Mouse (Mus musculus) limb, embryonic 15.5 days (tissue): ENCODE measurements around the gene Cntnap4. TPM values are rescaled to one million over a fixed set of nuclear protein-coding genes. Genes with fewer than 3 reads are reported as not detected.
"Not testable (repeated sequence)": the region's sequence is repeated elsewhere in the genome, so short reads cannot be mapped to it uniquely, and the experiment has no call there.

ENCODE experiments used
- ATAC-seq: fragments of 200-750 bp; cut with Nextera tagmentation; 2 replicates; pipeline ENCODE4 v1.8.0; 2017; ENCODE audit warnings: low read depth, moderate TSS enrichment; ENCODE audit not compliant: insufficient number of reproducible peaks, low FRiP score, low TSS enrichment
- H3K27ac ChIP-seq: fragments of 300-500 bp; sonication (generic); 2 replicates; pipeline ENCODE4 v1.5.1; 2015; ENCODE audit warnings: moderate library complexity, mild to moderate bottlenecking, inconsistent platforms
- H3K27me3 ChIP-seq: fragments of 300-500 bp; sonication (generic); 2 replicates; pipeline ENCODE4 v1.6.1; 2015; ENCODE audit warnings: inconsistent platforms
- H3K36me3 ChIP-seq: fragments of 300-500 bp; sonication (generic); 2 replicates; pipeline ENCODE4 v1.6.1; 2015; ENCODE audit warnings: inconsistent platforms
- H3K4me1 ChIP-seq: fragments of 300-500 bp; sonication (generic); 2 replicates; pipeline ENCODE4 v1.6.1; 2015; ENCODE audit warnings: inconsistent platforms
- H3K4me2 ChIP-seq: fragments of 300-500 bp; sonication (generic); 2 replicates; pipeline ENCODE4 v1.6.1; 2015; ENCODE audit warnings: mild to moderate bottlenecking, inconsistent platforms
- H3K4me3 ChIP-seq: fragments of 300-500 bp; sonication (generic); 2 replicates; pipeline ENCODE4 v1.5.1; 2015; ENCODE audit warnings: mild to moderate bottlenecking, inconsistent platforms
- H3K9ac ChIP-seq: fragments of 300-500 bp; sonication (generic); 2 replicates; pipeline ENCODE4 v1.6.1; 2015; ENCODE audit warnings: inconsistent platforms
- H3K9me3 ChIP-seq: fragments of 300-500 bp; sonication (generic); 2 replicates; pipeline ENCODE4 v1.6.1; 2016; ENCODE audit warnings: inconsistent platforms
- WGBS: fragments of 180-500 bp; shearing (Covaris S2); methylation state at CpG from one replicate; pipeline ENCODE4 v1.1.7; 2015; 5-methylcytosine and 5-hydroxymethylcytosine counted together
- polyA plus RNA-seq: library from polyadenylated mRNA; unstranded; fragments of >200 nt; fragmentation: Nextera tagmentation; extraction: Ambion mirVana; gene quantifications from 2 replicates; pipeline ENCODE4 v1.2.1, GENCODE M21; 2015

The Cntnap4 gene
- polyA plus RNA-seq, 1 experiment from 2014 or later: 3.6 TPM

DNA sequence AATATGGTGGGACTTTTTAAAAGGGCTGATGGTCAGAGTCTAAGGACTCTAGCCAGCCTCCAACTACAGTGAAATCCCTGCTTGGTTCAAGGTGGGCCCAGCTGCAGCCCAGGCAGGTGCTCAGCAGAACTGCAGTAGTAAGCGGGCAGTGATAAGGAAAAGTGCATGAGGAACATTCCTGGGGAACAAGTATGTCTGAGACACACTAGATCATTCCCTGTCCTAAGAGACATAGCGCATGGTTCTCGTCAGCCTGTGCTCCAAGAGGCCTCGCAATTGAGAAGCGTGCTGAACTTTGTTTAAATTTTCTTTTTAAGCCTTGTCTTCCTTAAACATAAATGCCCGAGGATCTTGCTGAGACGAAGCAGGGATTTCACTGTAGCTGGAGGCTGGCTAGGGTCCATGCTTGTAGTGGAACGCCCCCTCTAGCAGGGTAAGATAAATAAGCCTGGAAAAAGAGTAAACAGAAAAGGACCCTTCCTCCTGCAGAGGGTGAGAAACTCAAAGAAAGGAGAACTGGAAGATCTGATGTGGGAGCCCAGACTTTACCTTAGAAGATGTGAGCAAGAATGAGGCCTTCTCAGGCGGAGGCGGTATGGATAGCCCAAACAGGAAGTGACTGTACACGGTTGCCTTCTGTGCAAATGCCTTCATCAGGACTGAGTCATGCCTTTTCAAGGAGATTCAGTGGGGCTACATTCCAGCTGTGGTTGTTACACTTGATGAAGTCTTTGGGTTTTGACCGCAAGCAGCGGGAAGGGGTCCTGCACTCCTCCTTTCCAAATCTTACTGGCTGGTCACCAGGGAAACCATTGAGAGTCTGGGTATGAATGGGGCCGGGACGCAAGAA, 161.0 kb downstream of the Cntnap4 start:
- Histone ChIP-seq H3K9ac (no peak overlapping the region), H3K27me3 (no peaks in the 10 kb centered on the region), H3K4me1 (0 out of 2 replicates have a peak, but pooled peaks cover 2% of the 10 kb centered on the region), H3K4me2 (no peak overlapping the region), H3K27ac (no peak overlapping the region), H3K36me3 (no peaks in the 10 kb centered on the region), H3K9me3 (no peaks in the 10 kb centered on the region), H3K4me3 (no peak overlapping the region)
- ATAC-seq: no peak
- WGBS: 87% methylated on average over 15 of the region's 15 CpGs

DNA sequence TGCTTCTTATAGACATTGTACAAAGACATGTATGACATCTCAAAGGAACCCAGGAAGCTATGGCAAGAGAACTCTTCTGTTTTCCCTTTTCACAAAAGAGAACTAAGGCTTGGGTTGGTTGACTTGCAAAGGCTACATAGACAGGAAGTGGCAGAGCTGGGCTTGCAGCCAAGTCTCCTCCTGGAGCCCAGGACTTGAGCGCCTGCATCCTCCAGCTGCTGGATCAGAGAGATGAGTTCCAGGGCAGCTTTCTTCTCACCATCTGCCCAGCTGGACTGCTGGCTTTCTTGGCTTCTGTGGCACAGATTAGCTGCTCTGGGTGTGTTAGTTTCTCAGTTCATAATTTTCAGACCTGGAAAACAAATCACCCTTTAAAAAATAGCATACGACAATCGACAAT, 165.7 kb downstream of the Cntnap4 start:
- Histone ChIP-seq H3K9ac (no peak overlapping the region), H3K36me3 (no peaks in the 10 kb centered on the region), H3K4me1 (no peaks in the 10 kb centered on the region), H3K27ac (no peak overlapping the region), H3K4me2 (no peak overlapping the region), H3K27me3 (no peaks in the 10 kb centered on the region), H3K4me3 (no peak overlapping the region), H3K9me3 (no peaks in the 10 kb centered on the region)
- ATAC-seq: no peak
- 67% methylated on average over 3 of the region's 3 CpGs for WGBS

DNA sequence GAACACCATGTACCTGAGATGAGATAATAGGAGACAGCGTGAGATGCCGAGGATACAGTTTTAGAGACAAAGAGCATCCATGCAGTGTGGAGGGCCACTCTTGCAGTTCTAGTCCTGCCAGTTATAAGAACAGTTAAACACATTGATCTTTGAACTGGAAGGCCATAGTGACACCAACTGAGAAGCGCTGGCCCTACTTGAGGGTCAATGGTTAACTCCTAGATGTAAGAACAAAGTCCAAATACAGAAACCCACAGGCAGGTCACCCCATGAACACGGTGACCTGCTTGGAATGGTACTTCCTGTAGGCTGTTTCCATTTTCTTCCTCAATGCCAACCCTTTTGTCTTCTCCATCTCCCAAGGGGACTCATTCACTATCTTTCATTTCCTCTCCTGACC, 173.5 kb downstream of the Cntnap4 start:
- H3K4me1 ChIP-seq: no peaks in the 10 kb centered on the region
- WGBS: 90% methylated on average over 4 of the region's 4 CpGs
- no peak for ATAC-seq

DNA sequence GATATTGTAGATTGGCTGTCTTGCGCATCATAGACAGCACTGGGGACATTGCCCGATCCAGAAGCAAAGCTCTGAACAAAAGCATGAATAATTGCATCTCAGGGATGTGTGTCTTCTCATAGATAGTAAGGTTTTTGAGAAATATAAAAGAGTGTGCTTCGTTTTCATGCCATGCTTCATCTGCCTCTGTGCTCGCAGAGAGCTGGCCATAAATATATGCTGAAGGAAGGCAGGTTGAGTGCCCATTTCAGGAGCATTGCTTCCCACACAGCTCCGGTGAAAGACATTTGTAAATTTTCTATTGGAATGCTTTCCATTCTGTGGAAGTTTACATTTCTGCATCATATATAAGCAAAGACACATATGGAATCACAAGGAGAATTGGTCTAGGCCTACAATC, 177.5 kb downstream of the Cntnap4 start:
- Histone ChIP-seq H3K4me3 (no peak overlapping the region), H3K9ac (no peak overlapping the region), H3K27ac (no peak overlapping the region), H3K27me3 (no peaks in the 10 kb centered on the region), H3K36me3 (no peaks in the 10 kb centered on the region), H3K4me1 (no peaks in the 10 kb centered on the region), H3K4me2 (no peak overlapping the region), H3K9me3 (no peaks in the 10 kb centered on the region)
- WGBS: 89% methylated on average over 5 of the region's 5 CpGs
- no peak for ATAC-seq

More for the DNA sequence above, 173.5 kb downstream of the Cntnap4 start:
- no peak overlapping the region for H3K4me2 ChIP-seq
- no peak overlapping the region for H3K4me3 ChIP-seq
- H3K36me3 ChIP-seq: no peaks in the 10 kb centered on the region
- H3K27me3 ChIP-seq: no peaks in the 10 kb centered on the region
- H3K27ac ChIP-seq: no peak overlapping the region
- no peaks in the 10 kb centered on the region for H3K9me3 ChIP-seq
- H3K9ac ChIP-seq: no peak overlapping the region

DNA sequence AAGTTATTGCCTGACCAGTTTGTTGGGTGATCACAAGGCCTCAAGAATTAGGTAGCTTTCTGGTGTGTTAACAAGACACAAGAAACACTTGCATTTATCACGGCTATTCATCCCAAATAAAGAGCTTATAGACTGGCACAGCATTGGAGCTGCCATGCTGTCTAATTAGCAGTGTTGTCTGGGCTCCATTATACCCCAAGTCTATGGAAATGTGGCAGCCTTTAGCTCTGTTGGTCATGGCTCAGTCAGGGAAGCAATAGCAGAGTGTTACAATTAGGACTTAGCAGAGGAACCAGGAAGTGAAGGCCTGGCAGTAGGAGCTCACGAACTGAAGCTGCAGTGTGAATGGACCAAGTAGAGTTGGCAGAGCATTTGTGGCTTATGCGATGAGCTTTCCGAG, 185.3 kb downstream of the Cntnap4 start:
- no peaks in the 10 kb centered on the region for H3K9me3 ChIP-seq
- 85% methylated on average over 4 of the region's 4 CpGs for WGBS
- H3K4me2 ChIP-seq: no peak overlapping the region
- no peaks in the 10 kb centered on the region for H3K36me3 ChIP-seq
- ATAC-seq: no peak
- no peak overlapping the region for H3K27ac ChIP-seq
- H3K9ac ChIP-seq: no peak overlapping the region
- H3K27me3 ChIP-seq: no peaks in the 10 kb centered on the region
- no peaks in the 10 kb centered on the region for H3K4me1 ChIP-seq
- H3K4me3 ChIP-seq: no peak overlapping the region

DNA sequence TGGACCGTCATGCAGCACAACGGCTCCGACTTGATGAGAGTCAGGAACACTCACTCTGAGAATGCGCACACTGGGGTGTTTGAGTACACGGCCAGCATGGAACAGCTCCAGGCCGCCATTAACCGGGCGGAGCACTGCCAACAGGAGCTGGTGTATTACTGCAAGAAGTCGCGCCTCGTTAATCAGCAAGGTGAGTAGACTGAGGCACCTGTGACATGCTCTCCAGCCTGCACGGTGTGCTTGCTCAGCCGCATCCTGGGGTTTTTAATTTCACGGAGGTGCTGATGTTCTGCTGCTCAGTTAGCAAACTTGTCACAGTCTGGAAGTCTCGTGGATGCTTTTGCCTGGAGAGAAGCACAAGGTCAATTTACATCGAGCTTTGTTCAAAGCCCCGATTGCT, 233.2 kb downstream of the Cntnap4 start:
- ATAC-seq: no peak
- no peaks in the 10 kb centered on the region for H3K36me3 ChIP-seq
- no peaks in the 10 kb centered on the region for H3K27me3 ChIP-seq
- H3K4me2 ChIP-seq: no peak overlapping the region
- H3K9me3 ChIP-seq: no peaks in the 10 kb centered on the region
- no peak overlapping the region for H3K9ac ChIP-seq
- H3K27ac ChIP-seq: no peak overlapping the region
- H3K4me3 ChIP-seq: no peak overlapping the region
- 91% methylated on average over 17 of the region's 17 CpGs for WGBS
- no peaks in the 10 kb centered on the region for H3K4me1 ChIP-seq

DNA sequence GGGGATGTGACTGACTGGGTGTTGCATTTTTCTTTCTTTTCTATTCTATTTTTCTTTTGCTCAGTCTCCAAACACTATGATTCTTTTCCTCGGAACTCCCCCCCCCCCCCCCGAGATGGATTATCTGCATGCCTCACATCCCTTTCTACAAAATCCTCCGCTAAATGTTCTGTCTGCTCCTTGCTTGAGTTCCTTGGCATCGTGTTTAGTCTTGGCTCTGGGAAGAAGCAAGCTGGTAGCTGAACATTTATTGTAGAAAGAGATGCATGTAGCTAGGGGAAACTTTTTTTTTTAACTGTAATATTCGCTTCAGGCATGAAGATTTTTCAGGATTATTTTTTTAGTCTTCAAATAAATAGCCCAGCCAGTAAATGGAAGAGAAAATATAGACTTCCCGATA, 239.5 kb downstream of the Cntnap4 start:
- no peak overlapping the region for H3K9ac ChIP-seq
- no peak overlapping the region for H3K4me3 ChIP-seq
- no peaks in the 10 kb centered on the region for H3K27me3 ChIP-seq
- WGBS: 70% methylated on average over 6 of the region's 6 CpGs
- no peaks in the 10 kb centered on the region for H3K4me1 ChIP-seq
- H3K36me3 ChIP-seq: no peaks in the 10 kb centered on the region
- no peak for ATAC-seq
- no peaks in the 10 kb centered on the region for H3K9me3 ChIP-seq
- H3K27ac ChIP-seq: no peak overlapping the region
- no peak overlapping the region for H3K4me2 ChIP-seq

DNA sequence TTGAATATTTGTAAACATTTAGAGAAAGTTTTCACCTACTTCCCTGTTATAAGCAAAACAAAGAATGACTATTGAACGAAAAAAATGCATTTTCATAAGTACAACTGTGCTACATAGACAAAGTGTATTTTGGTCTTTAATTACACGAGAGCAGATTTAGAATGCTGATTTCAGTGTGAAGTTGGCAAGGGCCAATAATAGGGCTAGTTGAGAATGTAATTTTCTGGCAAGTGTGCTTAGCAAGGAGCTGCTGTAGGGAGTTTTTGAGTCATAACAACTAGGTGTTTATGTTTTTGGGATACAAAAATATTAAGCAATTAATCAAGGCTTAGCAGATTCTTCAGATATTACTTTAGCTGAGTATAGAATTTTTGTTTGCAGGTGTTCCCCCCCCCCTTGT, 271.2 kb downstream of the Cntnap4 start:
- H3K4me1 ChIP-seq: no peaks in the 10 kb centered on the region
- no peak overlapping the region for H3K9ac ChIP-seq
- H3K27ac ChIP-seq: no peak overlapping the region
- WGBS: 66% methylated on average over 2 of the region's 2 CpGs
- H3K4me2 ChIP-seq: no peak overlapping the region
- H3K27me3 ChIP-seq: no peaks in the 10 kb centered on the region
- H3K4me3 ChIP-seq: no peak overlapping the region
- no peak for ATAC-seq
- no peaks in the 10 kb centered on the region for H3K9me3 ChIP-seq
- H3K36me3 ChIP-seq: no peaks in the 10 kb centered on the region

DNA sequence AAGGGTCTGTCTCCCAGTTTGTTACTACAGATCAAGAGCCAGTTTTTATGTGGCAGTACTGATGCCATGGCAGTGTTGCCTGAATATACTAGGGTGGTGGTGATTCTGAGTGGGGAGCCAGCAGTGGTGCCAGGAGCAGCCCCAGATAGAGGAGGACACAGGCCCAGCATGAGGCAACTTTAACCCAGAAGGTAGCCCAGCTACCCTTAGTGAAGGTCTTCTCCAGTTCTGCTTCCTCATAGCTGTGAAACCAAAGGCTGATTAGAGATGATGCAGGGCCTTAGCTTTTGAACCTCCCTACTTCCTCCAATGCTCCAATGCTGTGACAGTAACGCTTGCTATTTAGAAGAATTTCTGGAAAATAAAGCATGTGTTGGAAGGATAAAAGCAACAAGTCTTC, 279.7 kb downstream of the Cntnap4 start:
- H3K4me3 ChIP-seq, H3K9ac ChIP-seq: not testable (repeated sequence)
- 97% methylated on average over 1 of the region's 1 CpGs for WGBS

DNA sequence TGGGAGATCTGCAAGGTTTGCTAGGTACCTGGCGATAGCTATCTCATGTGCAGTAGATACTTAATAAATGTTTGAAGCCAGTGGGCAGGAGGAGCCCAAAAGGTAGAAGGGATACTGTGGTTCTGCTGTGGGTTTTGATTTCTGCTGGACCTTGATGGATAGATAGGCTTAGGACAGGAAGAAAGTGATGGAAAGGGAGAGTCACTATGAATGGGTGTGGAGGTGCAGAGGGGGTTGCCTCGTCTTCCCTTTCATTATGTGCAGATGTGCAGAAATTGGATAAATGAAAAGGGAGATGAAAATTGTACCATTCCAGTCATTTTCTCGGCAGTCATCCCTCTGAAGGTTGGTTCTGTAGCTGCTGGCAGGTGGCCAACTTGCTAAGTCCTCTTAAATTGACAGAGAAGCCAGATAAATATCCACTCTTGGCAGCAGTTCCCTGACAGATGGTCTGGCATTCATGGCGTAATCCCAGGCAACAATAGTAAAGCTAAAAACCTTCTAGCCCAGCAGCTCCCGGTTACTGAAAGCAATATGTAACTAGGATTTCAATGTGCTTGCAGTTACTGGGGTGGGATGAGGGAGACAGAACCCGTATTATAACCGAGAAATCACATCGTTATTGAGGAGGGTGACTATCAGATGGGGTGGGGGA, 336.7 kb downstream of the Cntnap4 start:
- Histone ChIP-seq H3K4me2 (0 out of 2 replicates have a peak overlapping the region, but pooled peaks have one; percentile 12), H3K4me3 (no peak overlapping the region), H3K9me3 (no peaks in the 10 kb centered on the region), H3K27me3 (no peaks in the 10 kb centered on the region), H3K27ac (peak overlapping the region; percentile 23; the same call in 1 of the 2 replicates), H3K36me3 (no peaks in the 10 kb centered on the region), H3K4me1 (peaks cover 13% of the 10 kb centered on the region; the same call in 1 of the 2 replicates), H3K9ac (no peak overlapping the region)
- 0 out of 2 replicates have a peak, but pooled peaks have one; percentile 40 for ATAC-seq
- 19% methylated on average over 8 of the region's 8 CpGs for WGBS

More for the DNA sequence above, 279.7 kb downstream of the Cntnap4 start:
- not testable (repeated sequence) for H3K4me2 ChIP-seq, ATAC-seq, H3K27ac ChIP-seq, H3K27me3 ChIP-seq, H3K36me3 ChIP-seq, H3K9me3 ChIP-seq, H3K4me1 ChIP-seq

DNA sequence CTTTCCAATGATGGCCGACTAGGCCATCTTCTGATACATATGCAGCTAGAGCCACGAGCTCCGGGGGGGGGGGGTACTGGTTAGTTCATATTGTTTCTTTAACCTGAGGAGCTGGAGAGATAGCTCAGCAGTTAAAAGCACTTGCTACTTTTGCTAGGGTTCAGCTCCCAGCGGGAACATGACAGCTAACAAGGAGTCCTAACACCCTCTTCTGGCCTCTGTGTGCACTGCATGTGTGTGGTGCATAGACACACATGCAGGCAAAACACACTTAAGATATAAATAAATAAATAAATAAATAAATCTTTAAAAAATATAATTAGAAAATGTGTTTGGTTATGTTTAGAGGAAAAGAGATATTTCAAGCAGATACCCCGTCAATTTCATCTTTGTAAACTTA, 339.7 kb downstream of the Cntnap4 start:
- no peak for ATAC-seq
- Histone ChIP-seq H3K27me3 (no peaks in the 10 kb centered on the region), H3K4me3 (no peak overlapping the region), H3K36me3 (no peaks in the 10 kb centered on the region), H3K9ac (no peak overlapping the region), H3K4me1 (peaks cover 13% of the 10 kb centered on the region; the same call in 1 of the 2 replicates), H3K9me3 (no peaks in the 10 kb centered on the region), H3K27ac (no peak overlapping the region), H3K4me2 (no peak overlapping the region)
- WGBS: 62% methylated on average over 5 of the region's 5 CpGs

DNA sequence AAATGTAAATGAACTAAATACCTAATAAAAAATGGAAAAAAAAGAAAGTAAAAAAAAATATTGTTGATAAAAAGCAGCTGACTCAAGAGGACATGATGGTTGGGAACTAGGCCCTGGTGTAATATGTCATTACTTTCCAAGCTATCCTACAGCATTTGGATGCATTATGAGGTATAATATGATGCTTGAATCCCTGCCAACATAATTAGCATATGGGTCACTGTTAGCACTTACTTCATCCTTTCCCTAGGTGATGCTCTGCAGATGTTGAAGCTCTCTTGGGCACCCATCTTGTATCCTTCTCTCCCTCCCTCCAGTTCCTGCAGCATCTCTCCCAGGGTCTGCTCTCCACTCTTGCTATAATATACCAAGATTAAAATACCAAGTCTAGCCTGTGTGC, 341.6 kb downstream of the Cntnap4 start:
- no peak for ATAC-seq

More for the DNA sequence above, 341.6 kb downstream of the Cntnap4 start:
- H3K9ac ChIP-seq: no peak overlapping the region
- H3K9me3 ChIP-seq: no peaks in the 10 kb centered on the region
- H3K27me3 ChIP-seq: no peaks in the 10 kb centered on the region
- H3K36me3 ChIP-seq: no peaks in the 10 kb centered on the region
- no peak overlapping the region for H3K4me2 ChIP-seq
- no peak overlapping the region for H3K4me3 ChIP-seq
- peaks cover 12% of the 10 kb centered on the region; the same call in 1 of the 2 replicates for H3K4me1 ChIP-seq
- H3K27ac ChIP-seq: no peak overlapping the region
